9 mouse cellular contexts compared by ENCODE assay signal in genomic region chr8:87663349-87664216, GRCm38 (mm10).
DNase-seq lines count a peak whose midpoint lies in the region; ATAC-seq and TF ChIP-seq lines count a peak whose summit lies in the region.
"Had no signal": no experiment of that assay in that cellular context is flagged by ENCODE, and none has a peak within 500 bp of the region (broad histone marks: within the 10 kb centered on the region; RNA-seq: fewer than 3 reads in every experiment).

No protein-coding gene starts in this region.

- TF ChIP-seq POLR2A in cortical plate, adult 2 months (IDR thresholded peaks at IDR 0.05; ENCODE audit: extremely low read depth, insufficient read depth, low read length), result no peak

- intact Hi-C loops in gastrocnemius, postnatal 14 days (cut with DNase I; ENCODE audit: low total_unique reads), result loop anchor here (5.0 kb wide), 3 partner anchors 39 to 299 kb away; no protein-coding TSS in a partner anchor
- intact Hi-C loops in left cerebral cortex, postnatal 14 days (cut with DNase I), result no loop called here

- peak; percentile 71 for TF ChIP-seq CTCF in cortical plate, adult 2 months (IDR thresholded peaks at IDR 0.05; ENCODE audit: extremely low read depth, insufficient read depth, low read length)

- H3K4me3 ChIP-seq in cortical plate, adult 2 months (ENCODE audit: insufficient read depth, low read length), result no peak overlapping the region

- H3K27ac ChIP-seq in cortical plate, adult 2 months (ENCODE audit: insufficient read depth, low read length), result no peak overlapping the region
- H3K27ac ChIP-seq: macrophage had no signal

- peak; percentile 73 to 79 for DNase-seq in adrenal gland, adult 18-20 months (ENCODE audit: low spot score in 2 of 2)
- peak; percentile 84 for DNase-seq in gastrocnemius, postnatal 14 days
- peak; percentile 43 for DNase-seq in induced T-regulatory cell, adult 2 months (ENCODE audit: low read depth)
- DNase-seq in left cerebral cortex, postnatal 14 days (ENCODE audit: low spot score in 2 of 2), result peak; percentile 85 to 87
- DNase-seq in mesoderm, embryonic 11.5 days (ENCODE audit: low read depth, low spot score), result peak; percentile 87
- peak; percentile 66 to 75 for DNase-seq in right cerebral cortex, postnatal 36 days (ENCODE audit: low spot score in 2 of 2)

- ATAC-seq in erythroid progenitor cell, adult 5-6 weeks (replicated peaks; ENCODE audit: low FRiP score, poor library complexity, severe bottlenecking), result no peak; the same call in 1 of the 2 replicates

- H3K4me1 ChIP-seq in cortical plate, adult 2 months (ENCODE audit: control insufficient read depth, insufficient read depth, low read length), result peaks cover 3% of the 10 kb centered on the region
